Mouse (Mus musculus) naive thymus-derived CD4-positive, alpha-beta T cell, adult 2 months (primary cell): ENCODE data around the gene 1700088E04Rik.

Source experiments
- DNase-seq: peaks from one replicate; pipeline ENCODE4 v3.0.0-alpha.2; 2011; ENCODE audit warnings: low read depth

The 1700088E04Rik gene

DNA sequence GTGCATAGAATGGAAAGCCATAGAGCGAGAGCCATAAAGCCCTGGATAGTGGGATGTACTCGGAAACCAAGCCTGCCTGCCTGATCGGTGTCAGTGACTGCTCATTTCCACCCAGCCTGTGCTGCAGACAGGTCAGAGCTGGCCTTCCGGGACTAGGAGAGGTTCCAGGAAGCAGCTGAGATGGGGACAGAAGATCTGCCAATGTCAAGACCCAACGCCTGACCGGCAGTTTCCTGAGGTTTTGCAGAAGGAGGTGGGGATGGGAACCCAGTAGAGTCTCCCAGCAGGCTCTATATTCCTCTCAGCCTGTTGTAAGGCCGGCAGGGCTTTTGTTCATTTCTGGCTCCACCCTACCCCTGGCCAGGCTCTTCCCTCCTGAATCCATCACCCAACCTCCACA, 42.2 kb downstream of the 1700088E04Rik start:
- DNase-seq = no peak

- no peak for DNase-seq
Measured at GRCm38 (mm10) chr15:79098220-79098619, 42.8 kb downstream of the 1700088E04Rik start.

DNA sequence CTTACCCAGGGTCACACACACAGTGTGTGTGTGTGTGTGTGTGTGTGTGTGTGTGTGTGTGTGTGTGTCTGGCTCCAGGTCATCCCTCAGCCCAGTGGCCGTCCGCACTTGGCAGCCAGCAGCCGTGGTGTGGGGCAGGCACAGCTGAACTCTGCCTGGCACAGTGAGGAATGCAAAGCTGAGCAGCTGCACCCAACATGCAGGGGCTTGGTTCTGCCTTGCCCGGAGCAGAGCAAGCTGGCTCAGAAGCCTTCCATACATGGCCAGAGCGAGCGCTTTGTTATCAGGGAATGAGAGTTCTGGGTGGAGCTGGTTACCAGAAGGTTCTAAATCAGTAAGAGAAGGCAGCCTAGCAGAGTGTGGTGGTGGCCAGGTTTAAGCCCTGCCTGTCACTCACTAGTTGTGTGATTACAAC, 43.4 kb downstream of the 1700088E04Rik start:
- DNase-seq = no peak

GRCm38 (mm10) chr15:79097135-79097534, 43.9 kb downstream of the 1700088E04Rik start:
- DNase-seq = no peak

DNA sequence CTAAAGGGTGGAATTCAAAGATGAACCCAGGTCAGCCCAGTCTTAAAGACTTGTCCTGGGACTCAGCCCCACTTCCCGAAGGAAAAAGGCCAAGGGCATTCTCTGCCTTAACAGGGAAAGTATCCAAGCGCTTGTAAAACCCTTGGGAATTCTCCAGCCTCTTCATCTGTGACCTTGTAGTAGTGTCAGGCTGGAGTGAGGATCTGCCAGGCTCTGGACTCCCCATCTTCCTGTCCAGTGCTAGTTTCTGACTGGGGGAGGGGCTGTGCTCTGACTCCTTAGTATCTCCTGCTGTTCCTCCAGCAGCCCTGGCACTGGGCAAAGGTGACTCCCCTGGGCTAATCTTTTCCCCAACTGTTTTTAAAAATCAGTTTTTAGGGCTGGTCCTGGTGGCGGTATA, 44.5 kb downstream of the 1700088E04Rik start:
- DNase-seq = no peak

GRCm38 (mm10) chr15:79095483-79095882, 45.6 kb downstream of the 1700088E04Rik start:
- DNase-seq = no peak

DNA sequence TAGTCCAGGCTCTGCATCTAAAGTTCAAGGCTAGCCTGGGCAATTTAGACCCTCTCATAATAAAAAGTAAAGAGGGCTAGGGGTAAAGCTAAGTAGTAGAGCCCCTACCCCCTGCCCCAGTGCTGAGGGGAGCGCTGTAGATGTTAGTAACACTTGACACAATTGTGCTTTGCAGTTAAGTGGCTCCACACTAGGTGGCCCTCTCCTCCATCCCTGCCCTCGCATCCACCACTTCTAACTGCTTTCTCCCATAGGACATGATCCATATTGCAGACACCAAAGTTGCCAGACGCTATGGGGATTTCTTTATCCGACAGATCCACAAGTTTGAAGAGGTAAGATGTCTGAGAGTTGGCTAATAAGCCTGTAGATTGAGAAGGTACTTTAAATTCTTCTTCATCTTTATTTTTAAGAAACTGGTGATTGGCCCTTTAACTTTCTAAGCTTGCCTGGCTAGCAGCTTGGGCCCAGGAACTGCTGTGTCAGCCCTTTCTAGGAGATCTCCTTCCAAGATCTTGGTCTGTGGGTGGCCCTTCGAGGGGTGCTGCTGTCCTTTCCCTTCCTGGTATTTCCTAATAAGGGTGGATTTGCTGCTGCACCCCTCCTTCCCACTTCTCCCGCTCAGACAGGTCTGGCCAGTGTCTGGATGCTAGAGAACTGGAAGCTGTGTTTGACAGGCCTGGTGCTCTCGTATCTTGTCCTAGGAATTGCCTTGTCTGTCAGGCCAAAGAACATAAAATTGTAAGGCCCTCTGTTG, 47.8 kb downstream of the 1700088E04Rik start:
- DNase-seq = no peak

- no peak for DNase-seq
Measured at GRCm38 (mm10) chr15:79092284-79092683, 48.8 kb downstream of the 1700088E04Rik start.

GRCm38 (mm10) chr15:79079567-79079966, 61.5 kb downstream of the 1700088E04Rik start:
- DNase-seq = no peak
